Mouse (Mus musculus): ENCODE measurements at regions not wholly inside any gene's neighbourhood (a gene's known extent, or its start where the extent isn't known, plus 50 kb on each side); places are given as distances from the start of the nearest gene placed in this dataset.

- no peak for DNase-seq
Measured at GRCm38 (mm10) chr1:105116231-105116630, 240.3 kb downstream of the Rnf152 start.

GRCm38 (mm10) chr1:105115391-105115790, 241.1 kb downstream of the Rnf152 start:
- DNase-seq: no peak

GRCm38 (mm10) chr1:105114835-105115234, 241.7 kb downstream of the Rnf152 start:
- DNase-seq: no peak

GRCm38 (mm10) chr1:105112762-105113525, 243.6 kb downstream of the Rnf152 start:
- no peak for DNase-seq

- no peak for DNase-seq
Measured at GRCm38 (mm10) chr1:105111236-105111635, 245.3 kb downstream of the Rnf152 start.

GRCm38 (mm10) chr1:105110581-105111210, 245.8 kb downstream of the Rnf152 start:
- no peak for DNase-seq

- no peak for DNase-seq
Measured at GRCm38 (mm10) chr1:105107836-105108235, 248.7 kb downstream of the Rnf152 start.

- no peak for DNase-seq
Measured at GRCm38 (mm10) chr1:105107257-105107656, 249.3 kb downstream of the Rnf152 start.

- no peak for DNase-seq
Measured at GRCm38 (mm10) chr1:105105211-105105610, 251.3 kb downstream of the Rnf152 start.

GRCm38 (mm10) chr1:105095091-105095490, 261.4 kb downstream of the Rnf152 start:
- no peak for DNase-seq

- no peak for DNase-seq
Measured at GRCm38 (mm10) chr1:105094500-105094899, 262.0 kb downstream of the Rnf152 start.

- DNase-seq: no peak
Measured at GRCm38 (mm10) chr1:105093875-105094274, 262.6 kb downstream of the Rnf152 start.

GRCm38 (mm10) chr1:105093012-105093411, 263.5 kb downstream of the Rnf152 start:
- no peak for DNase-seq

- DNase-seq: peak; percentile 6
Measured at GRCm38 (mm10) chr1:105092309-105092904, 264.1 kb downstream of the Rnf152 start.

GRCm38 (mm10) chr1:105088765-105089520, 267.6 kb downstream of the Rnf152 start:
- no peak for DNase-seq

- no peak for DNase-seq
Measured at GRCm38 (mm10) chr1:105087623-105088022, 268.9 kb downstream of the Rnf152 start.

- DNase-seq: no peak
Measured at GRCm38 (mm10) chr1:105084556-105084955, 272.0 kb downstream of the Rnf152 start.

GRCm38 (mm10) chr1:105083551-105084103, 272.9 kb downstream of the Rnf152 start:
- no peak for DNase-seq

GRCm38 (mm10) chr1:105082823-105083550, 273.5 kb downstream of the Rnf152 start:
- DNase-seq: no peak

GRCm38 (mm10) chr1:105081942-105082341, 274.6 kb downstream of the Rnf152 start:
- no peak for DNase-seq

- no peak for DNase-seq
Measured at GRCm38 (mm10) chr1:105079437-105079836, 277.1 kb downstream of the Rnf152 start.

GRCm38 (mm10) chr1:105075728-105076127, 280.8 kb downstream of the Rnf152 start:
- DNase-seq: no peak
